Mouse (Mus musculus): Measurements from ENCODE around the gene Fam213b. TPM values are rescaled to one million over a fixed set of nuclear protein-coding genes. Genes with fewer than 3 reads are reported as not detected.

Gene Fam213b
- 3.1 to 3.5 TPM (median 3.3 TPM) in 3 replicates for total RNA-seq (2017)

DNA sequence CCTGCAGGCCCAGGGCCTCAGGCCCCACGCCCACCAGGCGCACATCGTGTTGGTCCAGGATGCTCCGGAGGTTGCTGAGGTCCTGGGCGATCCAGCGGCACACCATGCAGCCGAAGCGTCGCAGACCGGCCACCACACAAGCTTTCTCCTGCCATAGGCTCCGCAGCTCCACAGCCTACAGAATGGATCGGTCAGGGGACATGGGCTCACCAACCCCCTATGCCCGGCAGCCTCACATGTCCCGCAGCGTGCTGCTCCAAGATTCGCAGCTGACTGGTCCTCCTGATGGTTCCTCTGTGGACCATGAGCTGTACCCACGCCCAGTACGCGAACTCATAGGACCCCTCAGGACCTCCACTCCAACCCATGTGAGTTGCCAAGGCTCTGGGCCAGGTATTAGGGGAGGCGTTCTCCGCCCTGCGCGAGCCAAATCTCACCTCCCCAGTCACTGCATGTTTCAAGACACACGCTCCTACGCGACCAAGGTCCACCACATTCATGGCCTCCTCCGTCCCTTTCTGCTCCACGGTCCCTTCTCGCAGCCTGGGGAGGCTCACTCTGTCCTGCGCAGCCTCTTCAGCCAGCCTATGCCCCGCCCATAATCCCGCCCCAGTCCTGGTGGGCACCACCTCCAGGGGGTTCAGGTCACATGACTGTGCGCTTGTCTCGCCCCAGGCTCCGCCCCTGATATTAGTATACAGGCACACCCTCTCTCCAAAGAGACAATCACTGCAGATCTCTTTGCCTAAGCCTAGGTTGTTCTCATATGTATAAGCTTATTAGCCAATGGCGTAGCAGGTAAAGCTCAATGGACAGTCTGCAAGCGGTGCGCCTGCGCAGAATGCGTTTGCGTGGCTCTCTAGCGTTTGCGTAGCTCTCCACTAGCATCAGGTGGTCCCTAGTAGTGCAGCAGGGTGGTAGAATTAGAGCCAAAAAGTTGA lies at the start of gene Fam213b:
Gene Fam213b (minus strand): TSS at position 630 of the 941 bp plus-strand sequence.
- peak; percentile 92 for ATAC-seq (replicated peaks; ENCODE audit: insufficient number of reproducible peaks, low FRiP score, low TSS enrichment, poor library complexity, severe bottlenecking)

DNA sequence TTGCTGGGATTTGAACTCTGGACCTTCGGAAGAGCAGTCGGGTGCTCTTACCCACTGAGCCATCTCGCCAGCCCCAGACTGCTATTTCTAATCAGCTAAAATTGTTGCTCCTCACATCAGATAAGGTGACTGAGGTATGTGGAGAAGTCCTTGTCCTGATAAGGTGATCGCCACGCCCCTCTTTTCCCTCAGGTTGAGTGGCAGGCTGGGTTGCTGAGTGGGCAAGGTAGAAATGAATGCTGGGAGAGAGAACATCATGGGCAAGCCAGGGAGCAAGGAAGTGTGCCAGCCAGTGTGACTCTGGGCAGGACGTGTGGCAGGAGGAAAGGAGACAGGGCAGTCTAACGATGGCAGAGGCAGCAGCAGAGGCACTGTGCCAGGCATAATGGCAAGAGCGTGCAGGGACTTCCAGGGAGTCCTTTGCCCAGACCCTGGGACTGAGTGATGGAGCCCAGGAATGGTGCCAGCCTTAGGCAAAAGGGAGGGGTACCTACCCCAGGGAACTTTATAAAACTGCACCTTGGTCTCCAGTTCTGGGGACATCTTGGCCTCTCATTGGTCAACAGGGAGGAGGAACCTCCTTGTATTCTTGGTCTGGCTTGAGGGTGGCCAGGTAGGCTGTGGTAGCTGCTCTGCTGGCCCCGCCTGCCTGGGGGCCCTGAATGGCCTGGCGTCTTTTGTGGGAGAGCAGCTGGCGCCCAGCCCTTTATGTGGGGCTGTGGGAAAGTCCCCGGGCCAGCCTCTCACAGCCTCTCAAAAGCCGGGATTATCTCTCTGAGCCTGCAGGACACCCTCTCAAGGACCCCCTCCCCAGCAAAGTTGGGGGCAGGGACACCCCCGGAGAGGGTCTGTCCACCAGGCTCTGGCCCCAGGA lies 49.4 kb upstream of the Fam213b start:
- ATAC-seq (replicated peaks; ENCODE audit: insufficient number of reproducible peaks, low FRiP score, low TSS enrichment, poor library complexity, severe bottlenecking) = no peak

DNA sequence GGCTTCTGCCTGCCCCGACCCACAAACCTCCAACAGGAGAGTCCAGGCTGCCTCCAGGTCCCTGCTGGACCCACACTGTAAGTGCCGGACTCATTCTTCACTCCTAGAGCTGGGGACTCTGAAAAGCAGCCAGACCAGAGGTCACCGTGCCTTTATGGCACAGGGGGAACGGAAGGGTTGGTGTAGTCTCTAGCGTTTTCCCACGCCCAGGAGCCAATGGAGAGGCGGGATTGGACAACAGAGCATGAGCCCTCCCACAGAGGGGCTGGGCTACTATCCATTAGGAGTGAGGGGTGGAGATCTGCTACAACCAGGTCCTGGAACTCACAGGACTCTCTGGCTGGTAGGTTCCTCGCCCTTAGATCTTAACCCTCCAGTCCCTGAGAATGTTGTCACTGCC lies 47.4 kb upstream of the Fam213b start:
- ATAC-seq (replicated peaks; ENCODE audit: insufficient number of reproducible peaks, low FRiP score, low TSS enrichment, poor library complexity, severe bottlenecking) = no peak

DNA sequence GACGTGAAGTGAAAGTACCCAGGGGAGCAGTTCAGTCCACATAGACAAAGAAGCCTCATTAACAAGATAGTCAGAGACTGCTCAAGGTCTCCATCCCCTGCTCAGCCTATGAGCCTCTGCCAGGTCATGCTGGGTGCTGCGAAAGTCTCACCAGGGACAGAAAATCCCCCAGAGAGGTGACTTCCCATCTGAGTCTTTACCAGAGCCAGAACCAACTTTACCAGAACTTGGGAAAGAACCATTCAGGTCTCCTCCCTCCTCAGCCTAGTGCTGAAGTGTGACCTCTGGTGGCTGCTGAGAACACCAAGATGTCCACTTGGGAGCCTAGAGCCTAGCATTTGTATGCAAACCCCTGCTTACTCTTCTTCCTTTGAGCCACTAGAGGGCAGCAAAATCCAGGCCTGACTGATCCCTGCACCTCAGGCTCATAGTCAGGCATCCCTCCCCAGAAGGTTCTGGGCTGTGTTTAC lies 45.2 kb upstream of the Fam213b start:
- ATAC-seq (replicated peaks; ENCODE audit: insufficient number of reproducible peaks, low FRiP score, low TSS enrichment, poor library complexity, severe bottlenecking) = peak; percentile 96

DNA sequence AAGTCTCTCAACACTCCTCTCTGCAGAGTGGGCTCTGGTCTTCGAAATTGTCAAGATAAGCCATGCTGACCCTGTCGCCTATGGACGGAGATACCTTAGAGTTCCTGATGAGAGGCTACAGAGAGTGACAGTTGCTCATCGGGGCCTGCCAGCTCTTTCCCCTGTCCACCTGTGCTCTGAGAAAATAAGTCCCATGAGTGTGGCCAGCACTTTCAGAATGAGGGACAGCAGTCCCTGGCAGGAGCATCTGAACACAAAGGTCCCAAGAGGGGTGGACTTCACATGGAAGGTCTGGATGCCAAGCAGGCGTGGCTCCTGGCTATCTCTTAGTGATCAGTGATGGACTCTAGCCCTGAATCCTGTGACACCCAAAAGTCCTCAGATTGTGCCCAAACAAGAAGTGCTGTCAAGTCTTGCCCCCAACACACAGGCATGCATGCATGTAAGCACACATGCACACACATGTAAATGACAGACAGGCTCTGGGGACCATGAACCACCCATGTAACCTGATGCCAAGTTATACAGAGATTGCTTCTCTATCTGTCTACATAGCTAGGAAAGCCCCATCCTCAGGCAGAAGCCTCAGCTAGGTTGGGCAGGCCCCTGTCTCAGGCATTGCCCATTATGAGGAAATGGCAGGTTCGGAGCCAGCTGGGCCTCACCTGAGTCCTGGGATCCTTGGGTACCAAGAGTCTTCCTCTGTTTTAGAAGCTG lies 44.5 kb upstream of the Fam213b start:
- no peak for ATAC-seq (replicated peaks; ENCODE audit: insufficient number of reproducible peaks, low FRiP score, low TSS enrichment, poor library complexity, severe bottlenecking)

DNA sequence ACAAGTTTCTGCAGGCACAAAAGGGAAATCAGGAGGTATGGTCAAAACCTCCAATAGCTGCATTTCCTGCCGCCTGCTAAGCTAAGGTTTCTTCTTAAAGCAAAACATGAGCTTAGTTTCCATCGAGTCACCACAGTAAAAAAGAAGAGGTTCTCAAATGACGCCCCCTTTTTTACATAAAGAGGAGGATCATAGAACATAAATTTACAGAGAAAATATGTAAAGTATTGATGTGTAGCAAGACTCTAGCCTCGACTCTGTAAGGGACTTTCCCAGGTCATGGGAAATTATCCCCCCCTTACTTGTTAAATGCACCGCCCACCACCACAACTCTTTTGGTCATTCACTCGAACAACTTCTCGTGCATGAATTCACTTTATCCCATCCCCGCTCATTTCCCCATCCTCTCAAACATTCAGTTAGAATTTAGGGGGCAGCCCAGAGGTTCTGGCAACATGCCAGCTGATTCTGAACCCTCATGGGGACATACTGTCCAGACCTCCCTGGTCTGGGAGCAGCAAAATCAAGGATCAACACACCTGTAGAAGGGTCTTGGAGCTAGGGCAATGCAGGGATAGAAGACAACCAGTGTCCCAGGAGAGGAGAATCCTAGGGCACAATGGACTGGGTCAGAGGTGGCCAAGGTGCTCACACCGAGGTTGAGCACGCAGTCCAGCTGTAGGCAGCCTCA lies 43.8 kb upstream of the Fam213b start:
- ATAC-seq (replicated peaks; ENCODE audit: insufficient number of reproducible peaks, low FRiP score, low TSS enrichment, poor library complexity, severe bottlenecking) = no peak

DNA sequence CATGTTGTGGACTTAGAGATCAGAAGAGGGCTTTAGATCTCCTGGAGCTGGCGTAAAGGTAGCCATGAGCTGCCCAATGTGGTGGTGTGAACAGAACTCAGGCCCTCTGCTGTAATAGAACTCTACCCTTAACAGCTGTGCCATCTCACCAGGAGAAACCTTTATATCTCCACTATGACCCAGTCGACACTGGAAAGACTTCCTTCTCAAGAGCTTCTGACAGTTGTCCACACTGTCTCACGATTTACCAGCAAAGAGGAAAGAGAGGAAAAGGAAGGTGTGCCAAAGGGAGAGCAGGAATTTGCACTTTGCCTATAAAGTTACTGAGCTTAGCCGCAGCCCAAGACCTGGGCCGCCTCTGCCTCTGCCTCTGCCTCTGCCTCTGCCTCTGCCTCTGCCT lies 42.9 kb upstream of the Fam213b start:
- ATAC-seq (replicated peaks; ENCODE audit: insufficient number of reproducible peaks, low FRiP score, low TSS enrichment, poor library complexity, severe bottlenecking) = no peak

DNA sequence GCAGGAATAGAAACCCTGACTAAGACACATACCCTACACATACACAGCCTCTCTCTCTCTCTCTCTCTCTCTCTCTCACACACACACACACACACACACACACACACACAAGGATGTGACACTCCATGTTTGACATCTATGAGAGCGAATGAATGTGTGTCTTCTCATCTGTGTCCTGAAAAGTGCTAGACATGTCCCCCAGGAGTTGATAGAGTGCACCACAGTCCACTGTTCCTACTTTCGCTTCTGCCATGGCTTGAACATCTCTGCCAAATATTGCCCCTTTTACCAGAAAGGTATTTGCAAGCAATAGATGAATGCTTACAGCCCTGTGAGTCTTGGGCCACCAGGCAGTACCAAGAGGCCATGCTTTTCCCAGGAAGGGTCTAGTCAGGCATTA lies 41.2 kb upstream of the Fam213b start:
- ATAC-seq (replicated peaks; ENCODE audit: insufficient number of reproducible peaks, low FRiP score, low TSS enrichment, poor library complexity, severe bottlenecking) = no peak

DNA sequence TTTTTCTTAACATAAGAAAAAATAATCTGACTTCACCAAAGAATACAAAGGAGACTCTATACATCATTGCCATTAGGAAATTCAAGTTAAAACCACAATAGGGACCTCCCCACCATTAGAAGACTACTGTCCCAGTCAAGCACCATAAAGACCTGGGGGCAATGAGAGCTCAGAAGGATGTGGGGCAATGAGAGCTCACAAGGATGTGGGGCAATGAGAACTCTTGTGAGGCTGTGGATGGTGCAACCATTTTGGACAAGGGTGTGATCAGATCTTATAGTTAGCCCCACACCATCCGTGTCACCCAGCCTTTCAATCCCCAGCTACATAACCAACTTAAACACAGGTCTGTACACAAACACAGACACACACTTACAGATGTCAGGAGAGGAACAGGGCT lies 38.8 kb upstream of the Fam213b start:
- ATAC-seq (replicated peaks; ENCODE audit: insufficient number of reproducible peaks, low FRiP score, low TSS enrichment, poor library complexity, severe bottlenecking) = no peak

DNA sequence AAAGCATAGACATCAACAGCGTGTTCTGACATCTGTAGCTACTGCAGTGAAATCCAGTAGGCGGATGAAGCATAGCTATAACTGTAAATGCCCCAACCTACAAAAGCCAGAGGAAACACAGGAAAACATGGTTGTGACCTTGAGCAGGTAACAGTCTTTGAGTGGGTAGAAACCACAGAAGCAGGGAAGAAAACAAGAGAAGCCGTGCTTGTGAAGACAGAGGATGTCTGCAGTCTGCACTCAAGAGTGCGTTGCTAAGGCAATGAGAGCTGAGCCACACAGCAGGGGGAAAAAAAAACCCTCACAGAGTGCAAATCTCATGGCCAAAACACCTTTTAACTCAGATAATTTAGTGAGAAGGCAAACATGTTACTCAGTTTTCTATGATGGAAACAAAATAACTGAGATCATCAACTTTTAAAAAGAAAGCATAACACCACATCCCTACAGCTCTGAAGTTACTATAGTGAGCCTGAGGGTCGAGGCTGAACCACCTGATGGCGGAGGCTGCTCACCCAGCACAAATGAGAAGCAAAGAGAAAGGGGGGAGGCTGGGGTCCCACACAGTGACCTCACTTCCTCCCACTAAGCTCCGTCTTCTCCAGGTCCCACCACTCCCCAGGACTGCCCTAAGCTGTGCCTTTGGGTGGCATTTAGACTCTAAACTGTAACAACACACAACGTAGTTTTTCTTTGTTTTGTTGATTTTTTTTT lies 37.8 kb upstream of the Fam213b start:
- ATAC-seq (replicated peaks; ENCODE audit: insufficient number of reproducible peaks, low FRiP score, low TSS enrichment, poor library complexity, severe bottlenecking) = no peak

DNA sequence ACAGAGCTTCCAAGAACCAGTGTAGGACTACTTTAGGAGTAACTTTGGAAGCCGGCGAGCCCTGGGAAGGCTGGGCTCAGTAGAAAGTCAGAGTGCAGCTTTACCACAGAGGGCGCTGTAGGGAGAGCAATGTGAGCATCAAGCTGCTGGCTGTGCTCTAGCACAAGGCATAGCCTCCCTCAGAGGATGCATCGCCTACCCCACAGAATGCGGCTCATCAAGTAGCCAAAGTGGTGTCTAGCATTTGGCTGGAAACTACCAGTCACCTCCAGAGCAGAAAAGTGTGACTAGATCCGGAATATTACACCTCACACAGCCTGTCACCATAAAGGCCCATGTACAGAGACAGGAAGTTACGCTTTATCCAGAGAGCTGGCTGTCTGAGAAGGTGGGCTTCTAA lies 36.9 kb upstream of the Fam213b start:
- no peak for ATAC-seq (replicated peaks; ENCODE audit: insufficient number of reproducible peaks, low FRiP score, low TSS enrichment, poor library complexity, severe bottlenecking)

DNA sequence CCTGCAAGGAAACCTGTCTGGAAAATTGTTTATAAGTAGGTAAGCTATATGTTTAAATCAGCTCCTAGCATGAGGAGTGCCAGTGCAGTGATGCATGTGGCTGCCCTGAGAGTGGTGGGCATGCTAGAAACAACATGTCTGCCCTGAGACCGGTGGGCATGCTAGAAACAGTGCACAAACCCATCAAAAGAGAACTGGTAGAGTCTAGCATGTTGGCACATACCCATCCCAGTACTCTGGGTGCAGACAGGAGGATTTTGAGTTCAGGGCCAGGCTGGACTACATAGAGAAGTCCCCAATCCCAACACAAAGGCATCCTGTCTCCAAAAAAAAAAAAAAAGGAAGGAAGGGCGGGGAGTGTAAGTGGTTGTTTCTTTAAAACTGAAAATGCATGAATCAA lies 35.9 kb upstream of the Fam213b start:
- no peak; the same call in none of the 2 replicates for ATAC-seq (replicated peaks; ENCODE audit: insufficient number of reproducible peaks, low FRiP score, low TSS enrichment, poor library complexity, severe bottlenecking)

DNA sequence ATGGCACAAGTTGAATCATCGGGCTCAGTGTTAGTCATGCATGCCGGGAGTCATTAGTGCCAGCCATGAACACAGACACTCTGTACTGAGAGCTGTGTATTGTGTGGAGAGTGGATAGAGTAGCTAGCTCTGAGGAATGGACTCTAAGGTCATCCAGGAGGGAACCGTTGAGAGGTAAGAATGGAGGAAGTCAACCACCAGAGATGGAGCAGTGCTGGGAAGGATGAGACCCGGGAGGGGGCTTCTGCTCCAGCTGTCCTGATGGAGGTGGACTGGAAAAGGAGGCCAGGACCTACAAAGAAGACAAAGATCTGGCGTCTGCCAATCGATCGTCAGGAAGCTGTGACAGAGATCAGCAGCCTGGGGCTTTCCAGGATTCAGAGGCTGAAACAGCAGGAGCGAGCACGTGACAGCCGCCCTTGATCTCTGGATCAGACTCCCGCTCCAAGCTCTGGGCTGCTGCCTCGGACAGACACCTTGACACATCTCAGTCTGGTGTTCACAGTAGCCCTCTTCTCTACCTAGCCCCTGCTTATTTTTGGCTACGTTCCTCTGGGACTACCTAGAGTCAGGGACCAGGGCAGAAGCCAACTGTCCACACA lies 34.5 kb upstream of the Fam213b start:
- no peak for ATAC-seq (replicated peaks; ENCODE audit: insufficient number of reproducible peaks, low FRiP score, low TSS enrichment, poor library complexity, severe bottlenecking)

DNA sequence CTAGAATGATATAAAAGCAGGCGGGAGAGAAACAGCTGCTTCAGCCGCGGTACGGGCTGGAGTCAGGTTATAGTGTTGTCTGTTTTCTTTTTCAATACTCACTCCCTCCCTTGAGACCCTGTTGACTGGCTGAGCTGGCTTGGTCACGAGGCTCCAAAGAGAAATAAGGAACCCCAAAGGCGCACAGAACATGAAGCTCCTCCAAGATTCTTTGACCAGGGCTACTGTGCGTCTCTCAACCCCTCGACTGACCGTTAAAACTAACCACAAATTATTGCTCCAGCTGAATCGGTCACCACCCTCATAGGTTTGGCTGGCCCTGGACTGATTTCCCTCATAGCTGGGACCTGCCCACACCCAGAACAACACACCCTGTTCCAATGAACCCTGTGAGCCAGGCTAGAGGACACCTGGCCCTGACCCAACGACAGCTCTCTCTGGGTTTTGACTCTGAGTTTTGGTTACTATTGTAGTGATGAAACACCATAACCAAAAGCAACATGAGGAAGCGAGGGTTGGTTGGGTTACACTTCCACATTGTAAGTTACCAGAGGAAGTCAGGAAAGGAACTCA lies 30.2 kb upstream of the Fam213b start:
- peak; percentile 77 for ATAC-seq (replicated peaks; ENCODE audit: insufficient number of reproducible peaks, low FRiP score, low TSS enrichment, poor library complexity, severe bottlenecking)

DNA sequence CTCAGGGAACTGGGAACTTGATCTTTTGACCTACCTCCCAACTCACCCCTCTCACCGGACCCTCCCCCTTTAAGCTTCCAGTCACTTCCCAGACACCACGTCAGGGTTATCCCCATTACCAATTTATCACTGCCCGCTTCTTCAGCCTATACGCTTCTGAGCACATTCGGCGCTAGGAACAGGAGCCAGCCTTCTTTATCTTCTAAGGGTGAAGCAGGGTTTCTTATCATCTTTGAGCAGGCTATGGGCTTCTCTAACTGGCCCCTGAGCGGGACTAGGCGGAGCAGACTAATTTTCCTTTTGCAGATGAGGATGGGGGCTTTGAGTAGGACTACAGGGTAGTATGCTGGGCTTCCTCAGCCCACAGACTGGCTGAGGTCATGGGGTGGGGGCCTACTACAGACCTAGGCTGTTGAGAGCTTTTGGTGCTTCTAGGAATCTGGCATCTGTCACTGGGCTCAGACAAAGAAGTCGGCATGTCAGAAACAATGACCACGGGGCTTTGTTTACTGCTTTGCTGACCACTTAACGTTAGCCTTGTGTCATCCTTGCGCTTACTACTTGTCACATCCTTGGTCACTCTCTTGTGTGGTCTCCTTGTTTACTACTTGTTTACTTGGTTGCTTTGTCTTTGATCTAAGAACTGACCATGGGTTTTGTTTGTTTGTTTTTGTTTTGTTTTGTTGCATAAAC lies 29.6 kb upstream of the Fam213b start, which contains the start of gene Tnfrsf14:
Gene Tnfrsf14 (minus strand): TSS at position 169 of the 693 bp plus-strand sequence.
- no peak for ATAC-seq (replicated peaks; ENCODE audit: insufficient number of reproducible peaks, low FRiP score, low TSS enrichment, poor library complexity, severe bottlenecking)

DNA sequence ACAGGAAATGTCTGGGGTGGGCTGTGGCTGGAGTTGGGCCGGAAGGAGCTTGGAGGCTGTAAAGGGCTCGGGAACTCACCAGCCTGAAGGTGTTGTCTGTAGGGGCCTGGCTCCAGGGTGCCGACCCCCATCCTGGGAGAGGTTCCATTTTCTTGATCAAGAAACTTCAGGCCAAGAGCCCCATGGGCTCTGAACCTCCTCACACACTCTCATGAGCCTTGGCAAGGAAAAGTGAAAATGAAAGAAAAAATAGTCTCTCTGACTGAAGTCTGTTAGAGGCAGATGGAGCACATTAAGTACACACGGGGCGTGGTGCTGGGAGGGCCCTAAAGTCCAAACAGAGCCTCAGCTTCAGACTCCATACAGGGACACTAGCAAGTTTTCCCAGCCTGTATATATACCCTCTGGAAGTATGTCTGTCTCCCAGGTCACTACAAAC lies 29.0 kb upstream of the Fam213b start:
- ATAC-seq (replicated peaks; ENCODE audit: insufficient number of reproducible peaks, low FRiP score, low TSS enrichment, poor library complexity, severe bottlenecking) = peak; percentile 23; the same call in 1 of the 2 replicates

Data from monocyte, adult 5-6 weeks (primary cell).